Mouse (Mus musculus) stomach, embryonic 16.5 days (tissue): ENCODE measurements around the gene Suds3. TPM values are rescaled to one million over a fixed set of nuclear protein-coding genes. Genes with fewer than 3 reads are reported as not detected.

Experiments
- ATAC-seq: fragments of 200-750 bp; cut with Nextera tagmentation; 2 replicates; pipeline ENCODE4 v1.8.0; 2017; ENCODE audit warnings: moderate number of reproducible peaks, moderate TSS enrichment; ENCODE audit not compliant: insufficient read depth, low FRiP score
- H3K27ac ChIP-seq: fragments of 300-500 bp; sonication (generic); 2 replicates; pipeline ENCODE4 v1.5.1; 2014; ENCODE audit warnings: low read length
- H3K27me3 ChIP-seq: fragments of 300-500 bp; sonication (generic); 2 replicates; pipeline ENCODE4 v1.6.1; 2014; ENCODE audit warnings: low read length, control low read depth, mixed read lengths; ENCODE audit not compliant: control insufficient read depth, insufficient read depth
- H3K36me3 ChIP-seq: fragments of 300-500 bp; sonication (generic); 2 replicates; pipeline ENCODE4 v1.6.1; 2014; ENCODE audit warnings: low read length; ENCODE audit not compliant: control insufficient read depth, insufficient read depth
- H3K4me1 ChIP-seq: fragments of 300-500 bp; sonication (generic); 2 replicates; pipeline ENCODE4 v1.6.1; 2014; ENCODE audit warnings: low read length, control low read depth, mixed read lengths; ENCODE audit not compliant: control insufficient read depth, insufficient read depth
- H3K4me2 ChIP-seq: fragments of 300-500 bp; sonication (generic); 2 replicates; pipeline ENCODE4 v1.6.1; 2014; ENCODE audit warnings: low read depth, low read length, mixed read lengths
- H3K4me3 ChIP-seq: fragments of 300-500 bp; sonication (generic); replicated peaks from 2 replicates; pipeline ENCODE4 v1.5.1; 2014; ENCODE audit warnings: mild to moderate bottlenecking, low read length
- H3K9ac ChIP-seq: fragments of 300-500 bp; sonication (generic); 2 replicates; pipeline ENCODE4 v1.6.1; 2014; ENCODE audit warnings: low read length
- H3K9me3 ChIP-seq: fragments of 300-500 bp; sonication (generic); replicated peaks from 2 replicates; pipeline ENCODE4 v1.6.1; 2016; ENCODE audit warnings: low read length, control low read depth; ENCODE audit not compliant: control insufficient read depth
- WGBS: fragments of 180-500 bp; shearing (Covaris S2); extraction: QIAGEN DNeasy Blood & Tissue Kit; methylation state at CpG from one replicate; pipeline ENCODE4 v1.1.7; 2014; 5-methylcytosine and 5-hydroxymethylcytosine counted together
- polyA plus RNA-seq: library from polyadenylated mRNA; unstranded; fragments of >200 nt; fragmentation: Nextera tagmentation; extraction: Ambion mirVana; gene quantifications from 2 replicates; pipeline ENCODE4 v1.2.1, GENCODE M21; 2015

Gene Suds3
- polyA plus RNA-seq, 1 experiment from 2014 or later: 46.2 TPM

DNA sequence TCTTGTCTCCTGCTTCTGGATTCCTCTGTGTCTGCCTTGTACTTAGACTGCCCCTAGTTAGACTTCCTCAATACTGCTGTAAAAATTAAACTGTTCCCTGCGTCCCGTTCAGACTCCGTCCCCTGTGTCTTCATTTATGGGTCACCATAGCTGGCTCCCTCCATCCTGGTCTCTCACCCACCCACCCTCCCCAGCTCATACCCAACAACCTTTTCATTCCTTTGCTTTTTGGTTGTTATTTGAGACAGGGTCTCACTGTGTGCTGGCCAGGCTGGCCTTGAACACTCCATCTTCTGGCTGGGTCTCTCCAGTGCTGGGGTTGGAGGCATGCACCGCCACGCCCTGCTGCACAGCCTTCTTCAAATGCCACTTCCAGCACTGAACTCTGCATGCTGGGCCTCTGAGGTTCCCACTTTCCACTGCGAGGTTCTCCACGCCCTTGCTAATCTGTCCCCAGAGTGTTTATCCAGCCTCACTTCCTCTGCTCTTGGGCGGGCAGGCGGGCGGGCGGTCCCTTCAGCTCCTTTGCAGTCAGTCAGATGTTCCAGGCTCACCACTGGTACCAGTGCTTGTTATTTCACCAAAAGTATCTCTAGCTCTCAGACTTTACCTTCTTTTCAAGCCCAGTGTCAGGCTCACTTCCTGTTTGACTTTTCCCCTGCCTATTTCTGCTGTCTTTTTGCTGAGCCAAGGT lies 22.5 kb upstream of the Suds3 start:
- H3K4me2 ChIP-seq: no peak overlapping the region
- H3K9me3 ChIP-seq: no peaks in the 10 kb centered on the region
- H3K9ac ChIP-seq: no peak overlapping the region
- H3K4me3 ChIP-seq: no peak overlapping the region
- peak; percentile 79 for ATAC-seq
- H3K27ac ChIP-seq: peak overlapping the region; percentile 3
- H3K36me3 ChIP-seq: no peaks in the 10 kb centered on the region
- no peaks in the 10 kb centered on the region for H3K27me3 ChIP-seq
- WGBS: 45% methylated on average over 11 of the region's 11 CpGs
- H3K4me1 ChIP-seq: peaks cover 43% of the 10 kb centered on the region

- no peaks in the 10 kb centered on the region for H3K36me3 ChIP-seq
- H3K9me3 ChIP-seq: no peaks in the 10 kb centered on the region
- WGBS: 62% methylated on average over 8 of the region's 8 CpGs
- peaks cover 44% of the 10 kb centered on the region for H3K4me1 ChIP-seq
- no peak overlapping the region for H3K9ac ChIP-seq
- no peak overlapping the region for H3K4me2 ChIP-seq
- no peaks in the 10 kb centered on the region for H3K27me3 ChIP-seq
- no peak overlapping the region for H3K4me3 ChIP-seq
- no peak overlapping the region for H3K27ac ChIP-seq
- no peak for ATAC-seq
Measured at GRCm38 (mm10) chr5:117137594-117137993, 21.7 kb upstream of the Suds3 start.

DNA sequence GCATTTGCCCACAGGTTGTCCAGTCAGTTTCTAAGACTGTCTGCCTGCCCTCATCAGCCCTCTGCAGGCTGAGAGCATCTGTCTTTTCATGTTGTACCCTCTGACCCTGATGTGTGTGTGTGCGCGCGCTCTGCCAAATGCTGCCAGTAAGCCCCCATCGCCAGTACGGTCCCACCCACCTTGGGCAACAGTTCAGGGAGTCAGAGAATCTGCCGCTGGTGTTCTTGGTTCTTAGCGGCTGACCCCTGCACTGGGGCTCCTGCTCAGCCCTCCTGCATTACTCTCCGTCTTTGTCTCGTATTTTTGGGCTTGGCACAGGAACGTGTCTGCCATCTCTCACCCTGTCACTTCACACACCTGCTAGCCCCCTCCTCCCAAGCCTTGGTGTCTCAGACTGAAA lies 21.1 kb upstream of the Suds3 start:
- H3K9me3 ChIP-seq: no peaks in the 10 kb centered on the region
- no peak overlapping the region for H3K27ac ChIP-seq
- H3K4me1 ChIP-seq: peaks cover 44% of the 10 kb centered on the region
- 43% methylated on average over 10 of the region's 10 CpGs for whole genome bisulfite sequencing
- no peak overlapping the region for H3K4me2 ChIP-seq
- no peak overlapping the region for H3K9ac ChIP-seq
- H3K4me3 ChIP-seq: no peak overlapping the region
- no peaks in the 10 kb centered on the region for H3K36me3 ChIP-seq
- ATAC-seq: no peak
- no peaks in the 10 kb centered on the region for H3K27me3 ChIP-seq

DNA sequence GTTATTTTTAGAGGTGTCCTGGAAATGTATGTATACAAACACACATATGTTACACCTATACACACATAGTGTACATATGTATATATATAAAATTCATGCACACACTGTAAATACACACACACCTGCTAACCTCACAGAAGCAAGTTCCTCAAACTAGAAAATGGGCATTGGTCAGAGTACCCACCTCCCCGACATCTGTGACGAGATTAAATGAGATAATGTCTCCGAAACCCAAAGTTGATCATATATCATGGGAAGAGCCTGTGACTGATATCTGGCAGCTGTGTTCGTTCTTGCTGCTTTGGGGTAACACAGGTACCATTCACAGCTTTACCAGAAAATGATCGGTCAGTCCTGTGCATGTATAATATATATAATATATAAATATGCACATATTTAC lies 20.7 kb upstream of the Suds3 start:
- Histone ChIP-seq H3K36me3 (no peaks in the 10 kb centered on the region), H3K4me3 (no peak overlapping the region), H3K27me3 (no peaks in the 10 kb centered on the region), H3K4me1 (peaks cover 44% of the 10 kb centered on the region), H3K9ac (no peak overlapping the region), H3K9me3 (no peaks in the 10 kb centered on the region), H3K4me2 (no peak overlapping the region), H3K27ac (no peak overlapping the region)
- 76% methylated on average over 5 of the region's 5 CpGs for WGBS
- no peak for ATAC-seq

GRCm38 (mm10) chr5:117135869-117136268 lies 20.0 kb upstream of the Suds3 start:
- ATAC-seq: peak; percentile 37

DNA sequence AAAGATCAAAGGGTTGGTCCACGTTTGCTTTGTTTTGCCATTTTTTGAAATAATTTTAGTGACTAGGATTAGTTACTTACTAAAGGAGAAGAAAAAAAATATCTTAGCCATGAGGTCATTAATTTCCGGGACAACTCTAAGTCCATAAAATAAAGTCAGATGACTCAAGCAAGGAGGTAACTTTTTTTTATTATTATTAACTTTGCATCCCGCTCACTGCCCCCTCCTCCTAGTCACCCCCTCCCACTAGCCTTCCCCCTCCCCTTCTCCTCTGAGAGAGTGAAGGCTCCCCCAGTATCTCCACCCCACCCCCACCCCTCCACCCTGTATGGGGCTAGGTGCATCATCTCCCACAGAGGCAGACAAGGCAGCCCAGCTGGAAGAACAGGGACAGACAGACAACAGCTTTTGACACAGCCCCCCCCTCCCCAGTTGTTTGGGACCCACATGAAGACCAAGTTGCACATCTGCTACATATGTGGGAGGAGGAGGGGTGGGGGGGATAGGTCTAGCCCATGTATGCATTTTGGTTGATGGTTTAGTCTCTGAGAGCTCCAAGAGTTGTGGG lies 19.1 kb upstream of the Suds3 start:
- 40% methylated on average over 3 of the region's 3 CpGs for WGBS
- H3K27me3 ChIP-seq: no peaks in the 10 kb centered on the region
- peak overlapping the region; percentile 41 for H3K4me2 ChIP-seq
- H3K9ac ChIP-seq: no peak overlapping the region
- H3K4me3 ChIP-seq: 0 out of 2 replicates have a peak overlapping the region, but pooled peaks have one; percentile 22
- no peaks in the 10 kb centered on the region for H3K36me3 ChIP-seq
- ATAC-seq: no peak
- H3K9me3 ChIP-seq: no peaks in the 10 kb centered on the region
- H3K27ac ChIP-seq: peak overlapping the region; percentile 66
- H3K4me1 ChIP-seq: peaks cover 44% of the 10 kb centered on the region

More at GRCm38 (mm10) chr5:117135869-117136268, 20.0 kb upstream of the Suds3 start:
- WGBS: 15% methylated on average over 9 of the region's 9 CpGs
- H3K27me3 ChIP-seq: no peaks in the 10 kb centered on the region
- peaks cover 44% of the 10 kb centered on the region for H3K4me1 ChIP-seq
- H3K4me2 ChIP-seq: peak overlapping the region; percentile 41
- H3K4me3 ChIP-seq: no peak overlapping the region
- H3K9ac ChIP-seq: peak overlapping the region; percentile 60
- H3K27ac ChIP-seq: peak overlapping the region; percentile 56; the same call in 1 of the 2 replicates
- no peaks in the 10 kb centered on the region for H3K36me3 ChIP-seq
- H3K9me3 ChIP-seq: no peaks in the 10 kb centered on the region

DNA sequence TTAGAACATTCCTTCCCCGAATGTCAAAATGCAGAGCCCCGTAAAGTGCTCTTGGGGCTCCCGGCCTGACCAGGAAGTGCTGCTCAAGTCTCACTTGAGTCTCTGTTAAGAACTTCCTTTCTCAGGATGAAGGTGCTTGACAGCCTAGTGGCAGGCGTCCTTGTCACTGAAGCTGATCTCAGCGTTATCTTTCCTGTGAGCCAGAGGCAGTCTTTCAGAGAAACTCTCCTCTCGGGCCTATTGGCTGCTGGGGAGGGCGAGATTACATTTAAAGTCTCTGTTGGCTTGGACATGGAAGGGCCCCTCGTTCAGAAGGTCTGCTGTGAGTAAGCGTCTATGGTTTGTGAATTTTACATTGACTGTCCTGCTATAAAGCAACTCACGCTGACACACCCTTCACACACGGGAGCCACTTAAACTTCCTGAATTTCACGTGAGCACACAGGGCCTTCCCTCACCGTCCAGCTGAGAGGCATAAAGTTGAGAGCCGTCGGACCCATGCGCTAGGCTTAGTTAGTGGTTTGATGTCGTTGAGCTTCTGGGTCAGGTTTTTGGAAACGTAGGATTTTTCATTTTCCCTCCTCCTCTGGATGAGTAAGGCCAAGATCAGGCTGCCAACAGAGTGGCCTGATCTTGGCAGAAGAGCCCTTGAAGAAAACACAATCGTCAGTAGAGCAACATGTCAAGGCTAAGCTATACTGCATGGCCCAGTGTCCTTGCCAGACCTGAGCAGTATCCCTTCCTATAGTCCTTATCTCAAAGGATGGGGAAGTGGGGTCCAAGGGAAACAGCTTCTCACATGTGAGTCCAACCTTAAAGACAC lies 18.4 kb upstream of the Suds3 start:
- peak overlapping the region; percentile 57 for H3K9ac ChIP-seq

DNA sequence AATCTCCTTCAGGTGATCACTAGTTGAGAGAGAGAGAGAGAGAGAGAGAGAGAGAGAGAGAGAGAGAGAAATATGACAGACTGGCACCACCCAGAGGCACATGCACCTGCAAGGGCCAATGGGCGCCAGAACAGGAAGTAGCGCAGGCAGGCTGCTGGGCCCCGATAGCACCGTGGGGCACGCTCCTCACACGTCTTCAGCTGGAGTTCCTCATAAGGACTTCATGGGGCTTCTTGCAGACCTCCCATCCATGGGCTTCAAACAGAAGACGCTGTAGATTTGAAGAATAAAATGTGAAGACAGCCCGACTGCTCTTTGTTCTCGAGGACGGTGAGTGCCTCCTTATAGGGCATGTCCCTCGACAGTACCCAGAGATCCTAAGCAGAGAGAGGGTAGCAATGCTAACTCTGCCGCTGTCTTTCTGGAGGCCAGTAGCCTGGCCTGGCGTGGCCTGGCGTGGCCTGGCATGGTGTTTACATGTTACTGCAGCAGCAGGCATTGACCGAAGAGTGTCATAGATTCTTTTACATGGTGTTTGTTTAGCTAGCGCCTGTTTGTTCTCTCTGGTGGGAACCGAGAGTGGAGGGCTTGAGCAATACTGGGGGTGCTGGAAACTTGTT lies 17.6 kb upstream of the Suds3 start:
- 0 out of 2 replicates have a peak, but pooled peaks have one; percentile 27 for ATAC-seq
- Histone ChIP-seq H3K9me3 (no peaks in the 10 kb centered on the region), H3K4me3 (peak overlapping the region; percentile 22), H3K27ac (peak overlapping the region; percentile 66), H3K4me2 (peak overlapping the region; percentile 34; the same call in 1 of the 2 replicates), H3K27me3 (no peaks in the 10 kb centered on the region), H3K4me1 (peaks cover 37% of the 10 kb centered on the region), H3K36me3 (no peaks in the 10 kb centered on the region), H3K9ac (peak overlapping the region; percentile 57)
- WGBS: 66% methylated on average over 17 of the region's 17 CpGs

More for the DNA sequence above, 18.4 kb upstream of the Suds3 start:
- 0 out of 2 replicates have a peak, but pooled peaks have one; percentile 18 for ATAC-seq
- 44% methylated on average over 19 of the region's 19 CpGs for WGBS
- Histone ChIP-seq H3K4me2 (peak overlapping the region; percentile 34), H3K4me1 (peaks cover 42% of the 10 kb centered on the region), H3K9me3 (no peaks in the 10 kb centered on the region), H3K36me3 (no peaks in the 10 kb centered on the region), H3K4me3 (peak overlapping the region; percentile 22), H3K27me3 (no peaks in the 10 kb centered on the region), H3K27ac (peak overlapping the region; percentile 66)
